Mouse (Mus musculus): ENCODE results near the gene Slc1a3.
"Not testable (repeated sequence)": the region's sequence is repeated elsewhere in the genome, so short reads cannot be mapped to it uniquely, and the experiment has no call there.

The Slc1a3 gene

DNA sequence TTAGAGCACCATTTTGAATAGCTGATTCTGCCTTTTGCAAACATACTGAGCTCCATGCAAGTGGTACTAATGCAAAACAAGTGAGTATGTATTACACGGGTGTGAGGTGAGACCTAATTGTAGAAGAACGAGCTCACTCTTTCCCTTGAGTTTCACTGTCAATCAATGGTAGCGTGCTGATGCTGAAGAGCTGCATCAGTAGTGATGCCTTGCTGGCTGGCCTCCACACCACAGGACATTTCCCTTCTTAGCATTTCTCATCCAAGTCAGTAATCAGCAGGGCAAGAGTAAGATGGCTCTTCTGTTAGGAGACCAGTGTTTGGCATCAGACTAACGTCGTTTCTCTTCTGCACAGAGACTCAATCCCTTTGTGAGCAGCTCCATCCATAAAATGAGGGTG, 4.0 kb downstream of the Slc1a3 start:
- no peak for DNase-seq (ENCODE audit: low read depth)

GRCm38 (mm10) chr15:8706178-8706577, 4.4 kb downstream of the Slc1a3 start:
- no peak for DNase-seq (ENCODE audit: low read depth)

- not testable (repeated sequence) for DNase-seq (ENCODE audit: low read depth)
Observed at GRCm38 (mm10) chr15:8705560-8705959, 5.0 kb downstream of the Slc1a3 start.

GRCm38 (mm10) chr15:8697976-8698375, 12.6 kb downstream of the Slc1a3 start:
- no peak for DNase-seq (ENCODE audit: low read depth)

GRCm38 (mm10) chr15:8697500-8697899, 13.1 kb downstream of the Slc1a3 start:
- DNase-seq (ENCODE audit: low read depth) = no peak

- DNase-seq (ENCODE audit: low read depth) = not testable (repeated sequence)
Observed at GRCm38 (mm10) chr15:8690141-8690540, 20.4 kb downstream of the Slc1a3 start.

GRCm38 (mm10) chr15:8686846-8687245, 23.7 kb downstream of the Slc1a3 start:
- no peak for DNase-seq (ENCODE audit: low read depth)

DNA sequence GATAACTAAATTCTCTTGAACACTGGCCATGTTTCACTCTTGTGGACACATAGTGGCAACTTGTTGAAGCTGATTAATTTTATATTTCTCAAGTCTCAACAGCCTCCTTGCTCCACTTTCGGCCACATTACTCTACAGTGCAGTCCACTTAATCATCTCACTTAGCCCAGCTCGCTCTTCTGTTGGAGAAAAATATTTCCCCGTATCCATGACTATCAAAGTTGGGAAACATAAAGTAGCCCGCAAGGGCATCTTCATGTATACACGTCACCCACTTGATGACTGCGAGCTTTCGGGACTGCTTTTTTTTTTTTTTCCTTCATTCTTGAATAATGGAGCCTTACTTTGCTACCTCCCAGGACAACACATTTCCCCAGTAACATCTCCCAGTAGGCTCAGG, 25.1 kb downstream of the Slc1a3 start:
- no peak for DNase-seq (ENCODE audit: low read depth)

DNA sequence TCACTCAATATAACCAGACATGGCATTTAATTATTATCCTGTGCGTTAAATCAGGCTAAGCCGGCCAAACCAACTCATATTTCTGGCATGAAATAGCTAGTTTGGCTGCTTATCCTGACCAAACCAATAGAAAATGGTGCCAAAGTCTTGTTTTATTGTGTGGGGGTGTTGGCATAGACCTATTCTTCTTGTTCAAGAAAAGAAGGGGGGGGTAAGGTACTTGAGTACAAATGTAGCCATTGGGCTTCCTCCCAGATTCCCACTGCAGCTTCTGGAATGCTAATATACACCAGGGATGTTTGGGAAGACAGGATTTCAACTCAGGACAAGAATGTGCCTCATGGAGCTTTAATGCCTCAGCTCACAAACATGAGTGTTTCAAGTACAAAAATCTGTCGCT, 26.3 kb downstream of the Slc1a3 start:
- no peak for DNase-seq (ENCODE audit: low read depth)

GRCm38 (mm10) chr15:8682871-8683270, 27.7 kb downstream of the Slc1a3 start:
- no peak for DNase-seq (ENCODE audit: low read depth)

DNA sequence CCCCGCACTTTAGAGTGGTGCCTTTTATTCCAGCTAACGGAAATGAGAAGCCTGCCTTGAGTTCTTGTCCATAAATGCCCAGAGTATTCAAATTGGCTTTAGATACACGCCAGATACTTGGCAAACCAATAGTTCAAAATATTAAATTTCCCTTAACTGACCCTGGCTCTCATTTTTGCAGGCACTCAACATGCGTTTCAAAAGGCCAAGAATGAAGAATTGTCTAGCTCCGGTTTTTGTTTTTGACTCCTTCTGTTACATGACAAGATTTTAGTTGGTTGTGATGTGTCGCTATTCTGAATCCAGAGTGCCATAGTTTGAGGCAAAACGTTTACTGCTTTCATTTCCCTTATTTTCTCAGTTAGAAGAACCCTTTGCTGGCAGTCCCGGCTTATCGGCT, 28.1 kb downstream of the Slc1a3 start:
- no peak for DNase-seq (ENCODE audit: low read depth)

DNA sequence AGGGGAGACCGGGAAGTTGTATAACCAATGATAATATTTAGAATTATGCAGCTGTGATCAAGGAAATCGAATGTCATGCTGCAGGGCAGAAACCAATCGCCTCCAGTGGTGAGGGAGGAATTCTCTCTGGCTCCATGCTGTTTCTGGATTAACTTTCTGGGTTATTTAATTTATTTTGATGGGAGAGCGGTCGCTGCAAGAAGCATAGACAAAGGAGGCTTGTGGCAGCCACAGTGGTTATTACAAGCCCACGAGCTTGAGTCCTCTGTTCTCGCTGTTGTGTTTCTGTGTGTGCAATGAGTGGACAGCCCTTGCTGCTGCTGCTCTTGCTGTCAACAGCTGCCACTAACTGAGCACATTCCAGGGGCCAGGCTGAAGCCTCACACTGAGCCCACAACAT, 28.6 kb downstream of the Slc1a3 start:
- DNase-seq (ENCODE audit: low read depth) = no peak

- DNase-seq (ENCODE audit: low read depth) = no peak
Observed at GRCm38 (mm10) chr15:8681009-8681408, 29.6 kb downstream of the Slc1a3 start.

DNA sequence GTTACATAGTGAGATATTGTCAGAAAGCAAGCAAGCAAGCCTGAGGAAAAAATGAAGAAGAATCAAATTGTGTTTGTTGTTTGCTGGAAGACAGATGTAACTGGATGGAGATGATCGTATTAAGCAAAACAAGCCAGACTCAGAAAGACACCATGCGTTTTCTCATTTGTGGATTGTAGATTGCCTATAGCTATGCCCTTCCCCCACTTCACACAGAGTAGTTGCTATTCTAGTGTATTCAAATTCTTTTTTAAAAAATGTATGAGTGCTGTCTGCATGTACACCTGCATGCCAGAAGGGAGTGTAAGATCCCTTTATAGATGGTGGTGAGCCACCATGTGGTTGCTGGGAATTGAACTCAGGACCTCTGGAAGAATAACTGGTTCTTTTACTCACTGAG, 33.6 kb downstream of the Slc1a3 start:
- no peak for DNase-seq (ENCODE audit: low read depth)

- no peak for DNase-seq (ENCODE audit: low read depth)
Observed at GRCm38 (mm10) chr15:8676211-8676691, 34.3 kb downstream of the Slc1a3 start.

DNA sequence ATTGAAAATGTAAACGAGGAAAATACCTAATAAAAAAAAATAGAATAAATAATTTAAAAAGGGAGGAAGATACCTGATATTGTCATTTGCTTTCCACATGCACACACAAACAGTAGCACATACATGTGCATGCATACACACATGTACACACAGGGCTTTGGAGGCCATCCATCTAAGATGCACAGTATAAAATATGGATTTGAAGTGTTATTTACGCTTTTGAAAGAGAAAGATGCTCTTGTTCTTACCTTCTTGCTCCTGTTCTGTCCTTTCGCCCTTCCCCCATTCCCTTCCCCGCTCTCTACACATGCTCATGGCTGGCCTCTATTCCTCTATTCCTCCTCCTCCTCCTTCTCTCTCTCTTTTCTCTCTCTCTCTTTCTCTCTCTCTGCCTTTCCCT, 34.9 kb downstream of the Slc1a3 start:
- DNase-seq (ENCODE audit: low read depth) = no peak

- no peak for DNase-seq (ENCODE audit: low read depth)
Observed at GRCm38 (mm10) chr15:8672532-8672931, 38.0 kb downstream of the Slc1a3 start.

- no peak for DNase-seq (ENCODE audit: low read depth)
Observed at GRCm38 (mm10) chr15:8667849-8668522, 42.6 kb downstream of the Slc1a3 start.

DNA sequence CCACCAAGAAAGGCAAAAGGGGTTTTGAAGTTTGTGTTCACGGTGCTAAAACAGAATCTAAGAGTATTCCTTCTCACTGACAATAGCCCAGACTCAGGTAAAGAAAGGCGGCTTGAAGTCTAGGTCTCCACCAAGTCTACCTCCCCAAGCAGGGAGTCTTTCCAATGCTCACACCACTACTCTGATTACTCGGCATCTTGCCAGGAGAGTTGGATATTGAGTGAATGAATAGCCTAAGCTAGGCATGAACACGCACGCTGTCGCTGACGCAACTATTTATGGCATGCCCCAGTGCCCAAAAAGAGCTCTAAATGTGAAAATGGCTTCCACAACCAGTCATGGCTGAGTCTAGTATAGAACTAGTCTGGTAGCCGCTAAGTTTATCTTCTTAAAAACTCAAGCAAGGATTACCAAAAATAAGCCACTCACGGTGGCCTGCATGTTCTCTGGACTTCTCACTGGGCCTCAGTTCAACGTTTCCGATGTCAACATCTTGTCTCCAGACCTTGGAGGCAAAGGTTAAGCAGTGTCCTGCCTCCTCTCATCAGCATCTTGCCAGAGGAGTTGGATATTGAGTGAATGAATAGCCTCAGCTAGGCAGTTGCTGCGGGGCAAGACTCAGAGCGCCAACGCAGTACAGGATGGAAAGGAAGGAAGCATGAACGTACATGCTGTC, 44.8 kb downstream of the Slc1a3 start:
- DNase-seq (ENCODE audit: low read depth) = no peak

- no peak for DNase-seq (ENCODE audit: low read depth)
Observed at GRCm38 (mm10) chr15:8663348-8664099, 47.0 kb downstream of the Slc1a3 start.

GRCm38 (mm10) chr15:8661856-8662255, 48.7 kb downstream of the Slc1a3 start:
- DNase-seq (ENCODE audit: low read depth) = peak; percentile 19

DNA sequence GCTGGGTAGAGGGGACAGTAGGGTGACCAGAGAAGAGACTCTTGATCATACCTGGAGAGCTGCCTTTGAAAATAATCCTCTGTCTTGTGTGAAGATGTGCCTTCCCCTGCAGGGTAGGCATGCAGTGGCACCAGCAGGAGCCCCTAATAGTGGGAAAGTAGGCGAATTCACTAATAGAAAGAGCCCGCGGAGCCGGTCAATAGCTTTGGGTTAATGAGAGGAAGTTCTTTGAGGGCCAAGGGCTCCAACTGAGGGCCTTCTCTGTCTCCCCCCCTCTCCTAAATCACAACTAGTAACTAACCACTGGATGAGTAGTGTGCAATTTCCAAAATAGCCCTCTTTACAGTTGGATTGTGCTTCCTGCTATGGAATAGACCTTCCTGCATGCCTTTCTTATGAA, 50.6 kb downstream of the Slc1a3 start:
- DNase-seq (ENCODE audit: low read depth) = no peak

DNA sequence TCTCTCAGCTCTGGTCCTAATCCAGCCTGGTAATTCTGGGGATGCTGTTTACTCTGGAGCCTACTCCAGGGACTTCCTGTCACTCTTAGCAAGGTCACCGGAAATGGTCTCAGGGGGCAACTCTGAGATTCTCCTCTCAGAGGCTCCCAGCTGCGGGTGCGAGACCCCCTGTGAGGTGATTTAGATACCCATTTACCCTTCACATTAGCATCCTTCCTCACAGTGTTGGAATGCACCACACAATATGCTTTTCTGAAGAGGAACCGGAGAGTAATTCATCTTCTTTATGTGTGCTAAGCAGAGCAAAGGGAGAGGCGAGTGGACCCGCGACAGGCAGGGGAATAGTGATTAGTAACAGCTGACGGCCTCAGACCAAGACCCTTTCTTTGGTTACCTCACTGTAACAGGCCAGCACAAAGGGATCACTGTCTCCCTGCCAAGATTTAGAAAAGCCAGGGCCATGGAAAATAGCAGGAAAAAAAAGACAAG, 51.0 kb downstream of the Slc1a3 start:
- DNase-seq (ENCODE audit: low read depth) = no peak
